Mouse (Mus musculus): ENCODE measurements at regions not wholly inside any gene's neighbourhood (a gene's known extent, or its start where the extent isn't known, plus 50 kb on each side); places are given as distances from the start of the nearest gene placed in this dataset.

- DNase-seq = no peak
Measured at GRCm38 (mm10) chr10:25118674-25119670, 188.7 kb downstream of the Akap7 start.

GRCm38 (mm10) chr10:25114316-25114715, 187.0 kb upstream of the Arg1 start:
- DNase-seq = no peak
- intact Hi-C loops (cut with DNase I) = no loop called here

More at GRCm38 (mm10) chr10:25118674-25119670, 188.7 kb downstream of the Akap7 start:
- intact Hi-C loops (cut with DNase I) = no loop called here

- intact Hi-C loops (cut with DNase I) = no loop called here
- no peak for DNase-seq
Measured at GRCm38 (mm10) chr10:25112449-25113171, 185.3 kb upstream of the Arg1 start.

- intact Hi-C loops (cut with DNase I) = no loop called here
- DNase-seq = no peak
Measured at GRCm38 (mm10) chr10:25111636-25112422, 184.5 kb upstream of the Arg1 start.

GRCm38 (mm10) chr10:25111181-25111580, 183.9 kb upstream of the Arg1 start:
- no peak for DNase-seq
- intact Hi-C loops (cut with DNase I) = no loop called here

- DNase-seq = no peak
- intact Hi-C loops (cut with DNase I) = no loop called here
Measured at GRCm38 (mm10) chr10:25098070-25098469, 170.8 kb upstream of the Arg1 start.

GRCm38 (mm10) chr10:25089705-25090386, 162.6 kb upstream of the Arg1 start:
- no peak for DNase-seq
- intact Hi-C loops (cut with DNase I) = no loop called here

GRCm38 (mm10) chr10:25086745-25087144, 159.5 kb upstream of the Arg1 start:
- no peak for DNase-seq
- intact Hi-C loops (cut with DNase I) = no loop called here

- DNase-seq = no peak
- intact Hi-C loops (cut with DNase I) = no loop called here
Measured at GRCm38 (mm10) chr10:25082930-25083329, 155.6 kb upstream of the Arg1 start.

GRCm38 (mm10) chr10:25072617-25073016, 145.3 kb upstream of the Arg1 start:
- intact Hi-C loops (cut with DNase I) = no loop called here
- no peak for DNase-seq

GRCm38 (mm10) chr10:25068301-25068700, 141.0 kb upstream of the Arg1 start:
- no peak for DNase-seq
- intact Hi-C loops (cut with DNase I) = no loop called here

GRCm38 (mm10) chr10:25064701-25065362, 137.5 kb upstream of the Arg1 start:
- intact Hi-C loops (cut with DNase I) = no loop called here
- DNase-seq = no peak

GRCm38 (mm10) chr10:25061402-25062055, 134.2 kb upstream of the Arg1 start:
- intact Hi-C loops (cut with DNase I) = no loop called here
- no peak for DNase-seq

- intact Hi-C loops (cut with DNase I) = no loop called here
- no peak for DNase-seq
Measured at GRCm38 (mm10) chr10:25058694-25059093, 131.4 kb upstream of the Arg1 start.

- intact Hi-C loops (cut with DNase I) = no loop called here
- DNase-seq = no peak
Measured at GRCm38 (mm10) chr10:25051998-25052397, 124.7 kb upstream of the Arg1 start.

GRCm38 (mm10) chr10:25051368-25051874, 124.1 kb upstream of the Arg1 start:
- intact Hi-C loops (cut with DNase I) = no loop called here
- DNase-seq = no peak

- intact Hi-C loops (cut with DNase I) = no loop called here
- DNase-seq = no peak
Measured at GRCm38 (mm10) chr10:25041221-25041620, 113.9 kb upstream of the Arg1 start.

GRCm38 (mm10) chr10:25039926-25040325, 112.6 kb upstream of the Arg1 start:
- DNase-seq = no peak
- intact Hi-C loops (cut with DNase I) = no loop called here

- DNase-seq = no peak
- intact Hi-C loops (cut with DNase I) = no loop called here
Measured at GRCm38 (mm10) chr10:25036928-25037327, 109.6 kb upstream of the Arg1 start.

All from heart, postnatal 36 days (tissue).